Mouse (Mus musculus) R1 (cell line): ENCODE data around the gene Ubc.
"Not testable (repeated sequence)": the region's sequence is repeated elsewhere in the genome, so short reads cannot be mapped to it uniquely, and the experiment has no call there.

ENCODE experiments used
- DNase-seq: peaks from one replicate; pipeline ENCODE4 v3.0.0-alpha.2; 2018; ENCODE audit warnings: low read depth, low spot score

Gene Ubc

DNA sequence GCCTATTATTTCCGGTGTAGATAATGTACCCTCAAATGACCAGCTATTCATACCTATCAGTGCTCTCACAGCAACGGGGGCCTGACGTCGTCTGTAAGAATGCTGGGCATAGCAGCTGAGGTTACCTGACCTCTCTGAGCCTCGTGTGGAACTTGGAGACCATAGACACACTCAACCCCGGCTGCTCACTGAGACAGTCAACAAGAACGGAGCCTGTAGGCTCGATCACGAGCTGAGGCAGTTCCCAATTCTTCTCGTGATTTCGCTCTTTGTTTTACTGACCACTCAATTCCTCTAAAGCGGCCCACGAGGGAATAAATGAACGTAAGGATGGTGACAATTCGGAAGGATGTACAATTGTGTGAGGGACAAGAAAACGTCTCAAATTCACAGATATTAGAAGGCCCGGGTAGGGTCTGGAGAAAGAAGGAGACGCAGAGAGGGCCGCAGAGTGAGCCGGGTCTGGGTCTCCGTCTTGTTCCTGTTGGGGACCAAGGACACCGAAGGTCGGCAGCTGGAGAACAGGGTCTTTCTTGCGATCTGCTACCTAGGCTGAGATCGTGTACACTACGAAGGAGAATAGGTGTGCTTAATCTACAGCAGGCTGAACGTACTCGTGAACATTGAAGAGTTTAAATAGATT is 15.0 kb upstream of the Ubc start:
- DNase-seq, result peak; percentile 71

DNA sequence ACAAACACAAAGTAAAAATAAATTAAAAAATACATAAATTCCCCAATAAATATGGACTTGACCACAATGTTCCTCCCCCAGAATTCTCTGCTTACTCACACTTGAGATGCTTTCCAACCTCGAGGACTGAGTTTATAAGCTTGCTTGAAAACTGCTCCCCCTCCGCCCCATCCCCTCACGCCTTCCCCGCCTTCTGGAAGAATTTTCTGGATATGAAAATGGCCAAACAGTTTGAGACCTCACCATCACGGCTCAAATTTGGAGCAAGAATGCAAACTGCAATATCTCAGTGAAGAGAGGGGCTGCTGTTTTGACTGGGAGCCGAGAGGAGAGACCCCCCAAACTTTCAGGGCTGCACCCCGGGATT is 14.5 kb upstream of the Ubc start:
- no peak for DNase-seq

DNA sequence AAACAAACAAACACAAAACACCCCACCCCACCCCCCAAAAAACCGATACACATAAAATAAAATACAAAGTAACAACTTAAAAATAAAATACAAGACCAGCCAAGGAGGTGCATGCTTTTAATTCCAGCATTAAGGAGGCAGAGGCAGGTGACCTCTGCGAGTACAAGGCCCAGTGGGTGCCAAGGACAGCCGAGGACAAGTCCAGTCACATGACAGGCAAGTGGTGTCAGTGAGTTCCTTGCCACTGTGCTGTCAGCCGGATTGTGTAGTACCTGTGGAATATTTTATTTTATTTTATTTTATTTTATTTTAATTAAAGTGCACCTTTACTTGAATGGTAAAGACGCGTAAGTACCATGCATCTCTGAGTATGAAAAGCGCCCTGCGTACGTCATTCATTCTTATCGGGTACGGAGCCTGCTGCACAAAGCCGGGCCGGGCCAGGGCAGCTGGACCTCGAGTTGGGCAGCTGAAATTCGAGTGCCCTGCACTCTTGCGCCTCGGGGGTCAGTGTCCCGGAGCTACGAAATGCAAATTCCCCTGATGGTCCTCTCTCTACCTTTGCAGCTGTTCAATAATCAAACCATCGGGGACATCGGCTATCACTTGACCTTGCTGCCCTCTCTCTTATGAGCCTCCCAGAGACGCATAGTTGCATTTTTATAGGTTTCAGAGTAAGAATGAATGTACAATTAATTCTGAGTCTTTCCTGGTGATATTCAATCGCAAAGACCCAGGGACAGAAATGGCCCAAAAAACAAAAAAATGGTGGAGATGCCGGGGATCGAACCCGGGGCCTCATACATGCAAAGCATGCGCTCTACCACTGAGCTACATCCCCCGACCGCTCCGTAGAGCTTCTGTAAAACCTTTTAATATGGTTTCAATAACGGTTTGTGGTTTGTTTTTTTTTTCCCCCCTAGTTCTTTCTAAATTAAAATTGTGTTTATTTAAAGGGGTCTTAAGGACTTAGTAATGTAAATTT is 13.8 kb upstream of the Ubc start:
- DNase-seq, result peak; percentile 77

DNA sequence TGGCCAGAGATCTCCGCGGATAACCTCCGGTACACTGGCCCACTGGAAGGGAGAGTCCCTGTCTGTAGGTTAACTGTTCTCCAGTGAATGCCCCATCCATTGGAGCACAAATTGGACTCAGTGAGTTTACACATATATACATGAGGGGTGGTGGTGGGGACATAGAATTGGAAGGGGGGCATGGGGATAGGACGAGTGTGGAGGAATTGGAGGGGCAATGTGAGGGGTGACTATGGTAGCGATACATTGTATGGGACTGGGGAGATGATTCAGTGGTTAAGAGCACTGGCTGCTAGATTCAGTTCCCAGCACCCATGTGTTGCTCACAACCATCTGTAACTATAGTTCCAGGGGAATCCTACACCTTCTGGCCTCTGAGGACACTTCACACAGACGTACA is 13.0 kb upstream of the Ubc start:
- DNase-seq, result no peak

DNA sequence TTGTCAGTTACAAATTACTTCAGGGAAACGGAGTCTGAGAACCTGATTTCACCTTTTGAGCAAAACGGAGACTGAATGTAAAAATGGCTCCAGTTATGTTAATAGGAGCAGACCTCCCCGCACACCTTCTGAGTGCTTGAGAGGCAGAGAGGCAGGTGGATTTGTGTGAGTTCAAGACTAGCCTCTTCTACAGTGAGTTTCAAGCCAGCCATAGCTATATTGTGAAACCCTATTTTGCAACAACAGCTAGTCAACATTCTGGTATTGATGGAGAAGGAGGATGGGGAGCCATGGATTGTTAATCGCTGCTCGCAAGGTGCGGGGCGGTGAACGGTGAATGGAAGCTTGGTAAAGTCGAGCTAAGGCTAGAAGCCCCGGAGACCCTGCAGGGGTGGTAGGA is 12.5 kb upstream of the Ubc start:
- peak; percentile 64 for DNase-seq

DNA sequence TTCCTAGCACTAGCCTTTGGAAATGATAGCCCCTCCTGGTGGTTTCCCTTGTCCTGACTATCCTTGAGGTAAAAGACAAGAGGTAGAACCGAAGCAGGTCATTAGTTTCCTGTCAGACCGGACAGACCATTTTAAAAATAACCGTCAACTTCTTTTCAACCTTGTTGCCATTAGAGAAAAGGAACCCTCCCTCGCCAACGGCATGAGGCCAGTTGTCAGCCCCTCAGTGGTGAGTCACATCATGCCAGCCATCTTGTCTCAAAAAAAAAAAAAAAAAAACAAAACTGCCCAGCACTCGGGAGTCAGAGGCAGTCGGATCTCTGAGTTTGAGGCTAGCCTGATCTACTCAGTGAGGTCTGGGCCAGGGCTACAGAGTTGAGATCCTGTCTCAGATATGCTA is 10.9 kb upstream of the Ubc start:
- peak; percentile 49 for DNase-seq

DNA sequence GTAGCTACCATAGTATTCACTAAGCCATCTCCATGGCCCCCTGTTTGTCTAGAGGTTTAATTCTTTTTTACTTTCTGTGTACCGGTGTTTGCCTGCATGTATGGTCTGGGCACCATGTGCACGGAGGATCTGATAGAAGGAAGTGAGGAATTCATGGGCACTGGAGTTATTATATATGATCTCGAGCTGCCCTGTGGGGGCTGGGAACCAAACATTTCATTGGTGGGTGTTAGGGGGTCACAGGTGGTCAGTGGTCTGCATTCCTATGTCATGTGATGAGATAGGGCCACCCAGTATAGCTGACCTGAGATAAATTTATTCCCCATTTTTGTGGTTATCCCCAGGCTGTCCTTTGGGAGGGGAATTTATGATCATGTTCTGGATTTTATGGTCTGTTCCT is 5.0 kb upstream of the Ubc start:
- DNase-seq, result no peak

DNA sequence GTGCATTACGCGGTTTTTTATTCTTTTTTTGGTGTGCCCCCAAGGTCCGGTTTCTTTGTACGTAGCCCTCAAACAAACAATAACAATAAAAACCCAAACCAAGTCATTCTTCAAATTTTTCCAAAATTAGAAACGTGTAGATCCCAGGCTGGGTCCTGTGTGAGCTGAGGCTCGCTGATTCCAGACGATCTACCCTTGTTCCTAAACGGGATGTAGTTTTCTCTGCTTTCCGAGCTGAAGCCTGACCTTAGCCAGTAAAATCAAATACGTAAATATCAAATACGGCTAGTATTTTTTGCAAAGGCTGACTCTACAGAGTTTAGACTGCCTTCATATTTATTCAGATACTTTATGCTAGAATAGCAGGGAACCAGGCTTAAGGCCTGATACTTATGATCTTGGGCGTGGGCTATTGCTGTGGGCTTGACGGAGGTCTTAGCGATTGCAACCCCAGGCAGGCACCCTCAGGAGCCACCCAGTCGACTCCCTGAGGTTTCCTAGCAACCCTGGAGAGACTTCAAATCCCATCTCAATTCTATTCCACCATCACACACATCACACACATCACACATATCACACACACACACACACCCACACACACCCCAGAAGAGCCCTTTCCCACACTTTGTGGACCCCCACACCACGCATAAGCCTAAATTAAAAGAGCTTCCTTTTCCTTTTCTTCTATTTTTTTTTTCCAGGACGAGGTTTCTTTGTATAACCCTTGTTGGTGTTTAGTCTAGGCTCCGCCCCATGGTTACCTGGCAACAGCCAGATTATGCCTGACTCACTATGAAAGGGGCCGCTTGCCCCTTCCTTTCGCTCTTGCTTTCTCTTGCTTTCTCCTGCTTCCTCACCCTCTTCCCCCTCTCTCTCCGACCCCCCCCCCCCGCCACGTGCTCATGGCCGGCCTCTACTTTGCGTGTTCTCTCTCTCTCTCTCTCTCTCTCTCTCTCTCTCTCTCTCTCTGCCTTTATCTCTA is 3.9 kb upstream of the Ubc start:
- DNase-seq, result peak; percentile 95

DNA sequence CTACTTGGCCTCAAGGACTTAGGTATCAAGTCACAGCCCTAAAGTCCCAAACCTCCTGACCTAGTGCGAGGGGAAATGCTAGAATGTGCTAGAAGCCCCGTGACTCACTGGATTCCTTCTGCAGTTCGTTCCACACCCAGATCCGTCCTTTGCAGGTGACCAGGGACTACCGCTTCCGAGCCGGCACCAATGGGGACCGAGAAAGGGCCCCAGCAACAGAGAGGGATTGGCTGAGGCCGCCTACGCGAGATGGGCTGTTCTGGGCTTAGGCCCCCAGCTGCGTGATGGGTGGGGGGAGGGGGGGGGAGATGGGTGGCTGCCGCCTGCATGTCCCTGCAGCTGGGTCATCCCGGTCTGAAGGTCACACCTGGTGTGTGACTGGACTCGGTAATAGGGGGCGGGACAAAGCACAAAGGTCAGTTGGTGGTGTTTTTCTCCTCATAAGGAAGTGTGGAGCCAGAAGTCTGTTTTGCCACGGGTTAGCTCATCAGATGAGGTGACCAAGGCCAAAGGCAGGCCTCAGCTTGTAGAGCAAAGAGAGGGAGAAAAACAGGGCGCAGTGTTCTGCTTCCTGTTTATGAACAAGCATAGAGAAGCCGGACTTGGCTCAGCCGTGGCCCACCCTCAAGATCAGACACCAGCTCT is 3.1 kb upstream of the Ubc start:
- peak; percentile 98 for DNase-seq

DNA sequence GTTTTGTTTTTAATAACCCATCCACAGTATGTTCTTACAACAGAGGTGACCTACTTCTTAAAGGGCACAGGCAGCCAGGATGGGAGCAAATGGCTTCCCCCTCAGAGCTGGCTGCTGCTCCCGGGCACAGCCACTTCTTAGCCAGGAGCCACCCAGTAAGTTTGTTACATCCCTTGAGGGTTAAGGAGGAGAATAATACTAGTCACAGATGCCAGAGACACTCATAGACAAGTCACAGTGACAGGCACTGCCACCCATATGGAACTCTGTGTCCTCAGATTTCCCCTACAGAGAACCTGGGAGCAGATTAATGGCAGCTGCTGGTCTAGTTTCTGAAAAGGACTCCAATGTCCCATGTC is 2.6 kb upstream of the Ubc start:
- DNase-seq, result no peak

DNA sequence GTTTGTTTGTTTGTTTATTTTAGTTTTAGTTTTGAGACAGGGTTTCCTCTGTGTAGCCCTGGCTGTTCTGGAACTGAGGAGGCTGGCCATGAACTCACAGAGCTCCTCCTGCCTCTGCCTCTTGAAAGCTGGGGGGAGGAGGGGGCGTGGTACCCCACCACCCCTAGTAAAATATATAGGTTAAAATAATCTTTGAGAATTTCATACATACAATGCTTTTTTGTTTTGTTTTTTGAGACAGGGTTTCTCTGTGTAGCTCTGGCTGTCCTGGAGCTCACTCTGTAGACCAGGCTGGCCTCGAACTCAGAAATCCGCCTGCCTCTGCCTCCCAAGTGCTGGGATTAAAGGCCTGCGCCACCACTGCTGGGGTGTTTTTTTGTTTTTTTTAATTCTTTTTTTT is 2.2 kb upstream of the Ubc start:
- DNase-seq, result not testable (repeated sequence)

DNA sequence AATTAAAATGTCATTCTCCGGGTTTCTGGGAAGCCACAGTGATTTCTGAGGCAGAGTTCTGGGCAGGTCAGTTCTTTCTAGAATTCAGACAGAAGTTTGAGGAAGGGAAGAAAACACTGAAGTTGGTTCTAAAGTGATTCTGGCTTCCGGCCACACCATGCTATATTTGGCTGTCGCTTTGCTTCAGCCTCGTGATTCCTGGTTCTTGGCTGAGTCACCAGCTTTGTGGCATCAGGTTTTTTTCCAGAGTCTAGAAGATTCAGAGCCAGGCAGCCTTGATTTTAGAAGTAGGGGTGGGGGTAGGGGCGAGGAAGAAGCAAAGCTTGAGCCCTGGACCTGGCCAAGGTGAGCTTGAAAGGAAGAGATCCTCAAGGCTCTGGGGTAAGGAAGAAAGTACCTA is 1.6 kb upstream of the Ubc start:
- no peak for DNase-seq

DNA sequence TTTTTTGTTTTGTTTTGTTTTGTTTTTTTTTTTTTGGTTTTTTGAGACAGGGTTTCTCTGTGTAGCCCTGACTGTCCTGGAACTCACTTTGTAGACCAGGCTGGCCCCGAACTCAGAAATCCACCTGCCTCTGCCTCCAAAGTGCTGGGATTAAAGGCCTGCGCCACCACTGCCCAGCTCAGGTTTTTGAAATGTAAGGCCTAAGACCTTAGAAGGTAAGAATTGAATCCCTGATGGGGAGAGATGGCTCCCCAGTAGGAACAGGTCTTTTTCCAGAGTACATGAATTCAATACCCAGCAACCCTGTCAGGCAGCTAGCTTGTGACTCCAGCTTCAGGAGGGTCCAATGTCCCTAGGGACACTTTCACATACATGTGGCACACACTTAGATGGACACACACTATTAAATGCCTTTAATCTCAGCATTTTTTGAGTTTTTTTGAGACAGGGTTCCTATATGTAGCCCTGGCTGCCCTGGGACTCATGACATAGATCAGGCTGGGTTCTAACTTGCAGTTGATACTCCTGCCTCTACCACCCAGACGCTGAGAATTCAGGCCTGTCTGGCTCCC is 990 bp upstream of the Ubc start:
- no peak for DNase-seq

DNA sequence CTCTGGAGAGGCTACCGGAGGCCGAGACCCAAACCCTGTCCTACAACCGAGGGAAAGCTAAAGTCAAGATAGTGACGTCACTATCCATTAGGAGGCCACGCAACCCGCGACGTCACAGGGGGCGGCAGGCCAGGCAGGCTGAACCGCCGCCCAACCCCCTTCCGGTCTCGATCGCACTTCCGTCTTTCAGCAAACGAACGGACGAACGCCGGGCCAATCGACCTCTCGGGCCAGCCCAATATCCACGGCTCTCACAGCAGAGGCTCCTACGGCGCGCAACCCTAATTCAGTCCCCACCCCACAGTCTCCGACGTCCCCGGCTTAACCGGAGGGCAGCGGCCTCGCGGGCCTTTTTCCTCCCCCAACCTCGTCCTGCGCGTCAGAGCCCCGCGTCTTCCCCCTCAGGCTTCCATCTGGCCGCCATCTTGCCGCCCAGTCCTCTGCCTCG is 847 bp downstream of the Ubc start, which contains the start of gene Gm10382:
Gene Gm10382, plus strand, starts transcription at position 192 of the 448 bp plus-strand sequence.
- DNase-seq, result peak; percentile 86

DNA sequence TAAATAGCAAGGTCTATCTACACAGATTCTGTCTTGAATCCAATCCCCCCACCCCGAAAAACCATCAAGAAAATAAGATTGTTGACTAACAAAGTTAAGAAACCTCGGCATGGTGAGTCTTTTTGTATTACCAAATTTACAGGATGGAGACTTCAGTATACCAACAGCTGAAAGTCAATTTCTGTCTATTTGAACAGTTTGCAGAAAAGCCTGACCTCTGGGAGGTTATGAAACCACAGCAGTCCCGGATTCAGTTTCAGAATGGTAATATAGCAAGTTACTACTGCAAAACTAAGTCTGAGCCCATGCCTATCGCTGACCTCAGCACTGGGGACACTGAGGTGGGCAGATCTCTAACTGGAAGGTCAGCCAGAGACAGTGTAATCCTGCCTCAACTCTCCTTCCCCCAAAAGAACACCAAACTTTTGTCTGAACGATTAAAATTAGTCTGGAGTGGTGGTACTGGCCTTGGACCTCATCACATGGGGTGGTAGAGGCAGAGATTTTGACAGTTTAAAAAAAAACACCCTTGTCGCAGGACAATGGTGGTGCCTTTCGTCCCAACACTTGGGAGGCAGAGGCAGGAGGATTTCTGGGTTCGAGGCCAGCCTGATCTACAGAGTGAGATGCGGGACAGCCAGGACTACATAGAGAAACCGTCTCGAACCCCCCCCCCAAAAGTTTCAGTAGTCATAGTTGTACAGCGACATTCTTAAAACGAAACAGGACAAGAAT is 1.5 kb downstream of the Ubc start:
- DNase-seq, result no peak

DNA sequence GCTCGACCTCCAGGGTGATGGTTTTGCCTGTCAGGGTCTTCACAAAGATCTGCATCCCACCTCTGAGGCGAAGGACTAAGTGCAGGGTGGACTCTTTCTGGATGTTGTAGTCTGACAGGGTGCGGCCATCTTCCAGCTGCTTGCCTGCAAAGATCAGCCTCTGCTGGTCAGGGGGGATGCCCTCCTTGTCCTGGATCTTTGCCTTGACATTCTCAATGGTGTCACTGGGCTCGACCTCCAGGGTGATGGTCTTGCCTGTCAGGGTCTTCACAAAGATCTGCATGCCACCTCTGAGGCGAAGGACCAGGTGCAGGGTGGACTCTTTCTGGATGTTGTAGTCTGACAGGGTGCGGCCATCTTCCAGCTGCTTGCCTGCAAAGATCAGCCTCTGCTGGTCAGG is 2.7 kb downstream of the Ubc start:
- not testable (repeated sequence) for DNase-seq

DNA sequence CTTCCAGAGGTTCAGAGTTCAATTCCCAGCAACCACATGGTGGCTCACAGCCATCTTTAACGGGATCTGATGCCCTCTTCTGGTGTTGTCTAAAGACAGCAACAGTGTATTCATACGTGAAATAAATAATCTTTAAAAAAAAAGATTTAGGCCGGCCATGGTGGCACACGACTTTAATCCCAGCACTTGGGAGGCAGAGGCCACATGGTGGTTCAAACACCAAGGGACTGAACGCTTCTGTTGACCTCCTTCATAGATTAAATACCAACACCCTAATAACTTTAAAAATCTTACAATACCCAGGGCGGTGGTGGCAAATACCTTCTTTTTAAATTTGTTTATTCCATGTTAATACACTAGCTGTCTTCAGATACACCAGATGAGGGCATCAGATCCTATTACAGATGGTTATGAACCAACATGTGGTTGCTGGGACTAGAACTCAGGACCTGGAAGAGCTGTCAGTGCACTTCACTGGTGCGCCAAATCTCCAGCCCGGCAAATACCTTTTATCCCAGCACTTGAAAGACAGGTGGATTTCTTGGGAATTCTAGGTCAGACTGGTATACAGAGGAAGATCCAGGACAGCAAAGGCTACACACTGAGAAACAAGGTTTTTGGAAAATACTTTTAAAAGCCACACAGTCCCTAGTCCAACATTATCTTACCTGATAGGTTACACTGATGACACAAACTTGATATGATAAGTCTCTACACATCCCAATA is 4.6 kb downstream of the Ubc start:
- DNase-seq, result no peak

DNA sequence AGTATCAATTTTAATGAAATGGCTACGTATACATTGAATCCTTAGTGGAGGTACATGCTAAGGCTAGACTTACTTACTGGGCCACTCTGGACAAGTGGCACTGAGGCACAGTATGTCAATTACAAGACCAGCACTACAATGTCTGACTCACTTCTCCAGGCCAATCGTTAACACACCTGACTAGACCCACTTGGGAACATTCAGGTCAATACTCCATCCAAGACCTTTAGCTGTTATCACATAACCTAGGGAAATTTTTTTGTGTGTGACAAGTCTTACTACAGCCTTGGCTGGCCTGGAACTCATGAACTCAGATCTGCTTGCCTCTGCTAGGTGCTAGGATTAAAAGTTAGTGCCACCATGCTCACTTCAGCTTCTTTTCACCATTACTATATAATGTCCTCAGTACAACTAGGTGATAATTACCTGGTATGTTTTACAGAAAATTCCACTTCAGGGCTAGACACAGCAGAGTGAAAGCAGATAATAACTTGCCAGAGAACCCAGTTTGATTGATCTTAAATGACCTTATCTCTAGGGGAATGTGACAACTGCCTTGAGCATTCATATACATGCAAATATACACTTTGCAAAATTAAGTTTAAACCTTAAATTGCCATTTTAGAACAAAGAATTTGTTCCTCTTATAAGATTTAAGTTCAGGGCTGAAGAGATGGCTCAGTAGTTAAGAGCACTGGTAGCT is 5.3 kb downstream of the Ubc start:
- DNase-seq, result no peak
